Comparison of ENCODE assay signal across 9 mouse cellular contexts in genomic region chr3:32364195-32364594, GRCm38 (mm10). TPM values are rescaled to one million over a fixed set of nuclear protein-coding genes. Genes with fewer than 3 reads are reported as not detected.
A peak's percentile ranks its signal among the peaks of the same experiment; 100 is the strongest.
DNase-seq lines count a peak whose midpoint lies in the region; ATAC-seq and TF ChIP-seq lines count a peak whose summit lies in the region.
"Had no signal": no experiment of that assay in that cellular context is flagged by ENCODE, and none has a peak within 500 bp of the region (broad histone marks: within the 10 kb centered on the region; RNA-seq: fewer than 3 reads in every experiment).

No protein-coding gene starts in this region.

- H3K4me3 ChIP-seq in kidney, postnatal 0 days (replicated peaks; ENCODE audit: low read depth, low read length) = no peak overlapping the region
- H3K4me3 ChIP-seq in forebrain, embryonic 16.5 days (replicated peaks; ENCODE audit: low read length) = peak overlapping the region; percentile 39
- H3K4me3 ChIP-seq in midbrain, postnatal 0 days (ENCODE audit: low read depth, low read length) = peak overlapping the region; percentile 77

- H3K4me2 ChIP-seq in kidney, postnatal 0 days (ENCODE audit: low read length) = peak overlapping the region; percentile 23; the same call in 1 of the 2 replicates
- H3K4me2 ChIP-seq in forebrain, embryonic 16.5 days (ENCODE audit: low read length) = peak overlapping the region; percentile 67
- peak overlapping the region; percentile 78 for H3K4me2 ChIP-seq in midbrain, postnatal 0 days (ENCODE audit: low read depth, low read length, poor library complexity, severe bottlenecking)

- WGBS in kidney, postnatal 0 days = 63% methylated on average over 4 of the region's 4 CpGs
- WGBS in forebrain, embryonic 16.5 days = 25% methylated on average over 4 of the region's 4 CpGs
- 30% methylated on average over 4 of the region's 4 CpGs for WGBS in midbrain, postnatal 0 days

- no peak for TF ChIP-seq CTCF in kidney, postnatal 0 days (IDR thresholded peaks at IDR 0.05; ENCODE audit: low read depth)
- TF ChIP-seq CTCF in midbrain, postnatal 0 days (IDR thresholded peaks at IDR 0.05) = no peak

- no peak overlapping the region for H3K27ac ChIP-seq in kidney, postnatal 0 days
- H3K27ac ChIP-seq in forebrain, embryonic 16.5 days (ENCODE audit: low read length) = no peak overlapping the region
- no peak overlapping the region for H3K27ac ChIP-seq in midbrain, postnatal 0 days (ENCODE audit: low read depth, low read length)

- no peak for DNase-seq in kidney, postnatal 0 days (ENCODE audit: low spot score)
- no peak for DNase-seq in kidney, postnatal 14 days
- DNase-seq in NIH3T3 (ENCODE audit: low read depth) = peak; percentile 66
- DNase-seq in midbrain, postnatal 0 days (ENCODE audit: low spot score) = no peak
- no peak for DNase-seq in adrenal gland, adult 18-20 months (ENCODE audit: low spot score in 2 of 2)
- DNase-seq in urinary bladder, postnatal 36 days (ENCODE audit: low spot score in 2 of 2) = no peak
- DNase-seq: retina, postnatal 1 day had no signal

- 0 out of 2 replicates have a peak, but pooled peaks cover 2% of the 10 kb centered on the region for H3K4me1 ChIP-seq in kidney, postnatal 0 days (replicated peaks; ENCODE audit: insufficient read depth, low read length)
- peaks cover 14% of the 10 kb centered on the region for H3K4me1 ChIP-seq in forebrain, embryonic 16.5 days (replicated peaks; ENCODE audit: control insufficient read depth, insufficient read depth, low read length)
- H3K4me1 ChIP-seq in midbrain, postnatal 0 days (ENCODE audit: insufficient read depth, low read length) = 0 out of 2 replicates have a peak, but pooled peaks cover 4% of the 10 kb centered on the region

- no peak for ATAC-seq in kidney, postnatal 0 days (replicated peaks; ENCODE audit: low FRiP score, low read depth)
- no peak for ATAC-seq in forebrain, embryonic 16.5 days
- no peak for ATAC-seq in midbrain, postnatal 0 days (ENCODE audit: low FRiP score)
- ATAC-seq in erythroblast, adult 5-6 weeks (replicated peaks; ENCODE audit: low FRiP score, poor library complexity, severe bottlenecking) = no peak

- no peak overlapping the region for H3K9ac ChIP-seq in kidney, postnatal 0 days (ENCODE audit: low read depth, low read length)
- H3K9ac ChIP-seq in forebrain, embryonic 16.5 days (replicated peaks; ENCODE audit: low read depth, low read length) = peak overlapping the region; percentile 54
- H3K9ac ChIP-seq in midbrain, postnatal 0 days (replicated peaks; ENCODE audit: low read length, poor library complexity, severe bottlenecking) = peak overlapping the region; percentile 60

- no peaks in the 10 kb centered on the region for H3K36me3 ChIP-seq in kidney, postnatal 0 days (ENCODE audit: insufficient read depth, low read length)
- H3K36me3 ChIP-seq in forebrain, embryonic 16.5 days (ENCODE audit: control insufficient read depth, insufficient read depth) = no peaks in the 10 kb centered on the region
- no peaks in the 10 kb centered on the region for H3K36me3 ChIP-seq in midbrain, postnatal 0 days (ENCODE audit: insufficient read depth, low read length)

- no peaks in the 10 kb centered on the region for H3K27me3 ChIP-seq in kidney, postnatal 0 days (ENCODE audit: insufficient read depth, low read length)
- no peaks in the 10 kb centered on the region for H3K27me3 ChIP-seq in forebrain, embryonic 16.5 days (replicated peaks; ENCODE audit: control insufficient read depth, insufficient read depth, low read length)
- H3K27me3 ChIP-seq in midbrain, postnatal 0 days (ENCODE audit: insufficient read depth, low read length) = no peaks in the 10 kb centered on the region

- H3K9me3 ChIP-seq in kidney, postnatal 0 days (replicated peaks; ENCODE audit: low read length) = no peaks in the 10 kb centered on the region
- no peaks in the 10 kb centered on the region for H3K9me3 ChIP-seq in forebrain, embryonic 16.5 days (ENCODE audit: control insufficient read depth, low read length)
- no peaks in the 10 kb centered on the region for H3K9me3 ChIP-seq in midbrain, postnatal 0 days (ENCODE audit: low read length)

RNA-seq across cellular contexts. Expression of gene Zmat3, which starts 1.6 kb away (rescaled TPM):
- 3.5 and 3.6 TPM in 2 replicates for polyA plus RNA-seq in kidney, postnatal 0 days (2015; fragmentation: Nextera tagmentation; extraction: Ambion mirVana)
- 5.3 and 6.7 TPM in 2 replicates for polyA plus RNA-seq in forebrain, embryonic 16.5 days (2015; fragmentation: Nextera tagmentation; extraction: Ambion mirVana)
- total RNA-seq in midbrain, postnatal 0 days (2014; rRNA removed) = 13.7 and 21.2 TPM in 2 replicates
- polyA plus RNA-seq in midbrain, postnatal 0 days (2015; fragmentation: Nextera tagmentation; extraction: Ambion mirVana) = 5.2 and 5.5 TPM in 2 replicates
- total RNA-seq in adrenal gland, adult 18-20 months (2021) = 10 to 100 TPM; 22.2 to 24.0 TPM
- 0.42 and 1.2 TPM in 2 replicates for total RNA-seq in erythroblast, adult 5-6 weeks (2015; ENCODE audit: low replicate concordance)
- total RNA-seq in erythroblast, adult 5-6 weeks (2017; ENCODE audit: low replicate concordance) = 0.14 and 0.26 TPM in 2 replicates

RNA-seq across cellular contexts. Expression of gene Pik3ca, which starts 33.3 kb away (rescaled TPM):
- 11.2 and 11.4 TPM in 2 replicates for polyA plus RNA-seq in kidney, postnatal 0 days (2015; fragmentation: Nextera tagmentation; extraction: Ambion mirVana)
- polyA plus RNA-seq in forebrain, embryonic 16.5 days (2015; fragmentation: Nextera tagmentation; extraction: Ambion mirVana) = 14.1 and 16.0 TPM in 2 replicates
- total RNA-seq in midbrain, postnatal 0 days (2014; rRNA removed) = 43.3 and 51.8 TPM in 2 replicates
- 8.6 and 10.2 TPM in 2 replicates for polyA plus RNA-seq in midbrain, postnatal 0 days (2015; fragmentation: Nextera tagmentation; extraction: Ambion mirVana)
- 10 to 100 TPM; 42.3 to 59.5 TPM for total RNA-seq in adrenal gland, adult 18-20 months (2021)
- total RNA-seq in erythroblast, adult 5-6 weeks (2015; ENCODE audit: low replicate concordance) = 13.4 and 18.1 TPM in 2 replicates
- total RNA-seq in erythroblast, adult 5-6 weeks (2017; ENCODE audit: low replicate concordance) = 19.8 and 34.8 TPM in 2 replicates

Comparison
In these comparisons a context has a peak if more than half of its experiments do, and no peak if none do; other contexts are left out.
1. H3K4me2 ChIP-seq: peak in every context shown above with its lines; median percentile 78 in midbrain, postnatal 0 days; 67 in forebrain, embryonic 16.5 days; 23 in kidney, postnatal 0 days.